In genomic region chr10:26893091-26893490, GRCm38 (mm10) we compare ENCODE assay signal across 19 mouse cellular contexts.
DNase-seq lines count a peak whose midpoint lies in the region; ATAC-seq lines count a peak whose summit lies in the region.
"Had no signal": no experiment of that assay in that cellular context is flagged by ENCODE, and none has a peak within 500 bp of the region (broad histone marks: within the 10 kb centered on the region; RNA-seq: fewer than 3 reads in every experiment).

No protein-coding gene starts in this region.

- H3K27ac ChIP-seq in kidney, embryonic 14.5 days (ENCODE audit: low read depth, low read length), result no peak overlapping the region
- H3K27ac ChIP-seq: embryonic facial prominence, embryonic 10.5 days; forebrain, embryonic 13.5 days; heart, embryonic 13.5 days; hindbrain, embryonic 13.5 days had no signal

- peak; percentile 59 to 60 for DNase-seq in kidney, adult 8-10 months
- peak; percentile 73 for DNase-seq in adrenal gland, adult 2 months
- peak; percentile 70 for DNase-seq in fibroblast of lung, adult 2 months (ENCODE audit: low read depth)
- DNase-seq in ovary, postnatal 10 days (ENCODE audit: low spot score), result no peak
- no peak for DNase-seq in layer of hippocampus, postnatal 10 days (ENCODE audit: low spot score in 2 of 2)
- DNase-seq: cerebellum, adult 18-20 months; gastrocnemius, postnatal 10 days; heart, adult 11 months; right cerebral cortex, adult 18-20 months; thymus, adult 2 months had no signal

- H3K4me1 ChIP-seq in kidney, embryonic 14.5 days (ENCODE audit: control insufficient read depth, insufficient read depth, low read length), result no peaks in the 10 kb centered on the region
- H3K4me1 ChIP-seq: embryonic facial prominence, embryonic 10.5 days; heart, embryonic 13.5 days had no signal

- H3K9me3 ChIP-seq in kidney, embryonic 14.5 days (ENCODE audit: control insufficient read depth, low read length), result no peaks in the 10 kb centered on the region
- H3K9me3 ChIP-seq: embryonic facial prominence, embryonic 10.5 days; forebrain, embryonic 13.5 days; heart, embryonic 13.5 days; hindbrain, embryonic 13.5 days had no signal

- H3K36me3 ChIP-seq in kidney, embryonic 14.5 days (ENCODE audit: control insufficient read depth, insufficient read depth, low read length), result no peaks in the 10 kb centered on the region
- H3K36me3 ChIP-seq: embryonic facial prominence, embryonic 10.5 days; hindbrain, embryonic 13.5 days had no signal

- no peaks in the 10 kb centered on the region for H3K27me3 ChIP-seq in kidney, embryonic 14.5 days (ENCODE audit: control insufficient read depth, insufficient read depth, low read length)
- H3K27me3 ChIP-seq: forebrain, embryonic 13.5 days; heart, embryonic 13.5 days; hindbrain, embryonic 13.5 days had no signal

- no peak overlapping the region for H3K4me2 ChIP-seq in kidney, embryonic 14.5 days (replicated peaks; ENCODE audit: low read depth, low read length)
- H3K4me2 ChIP-seq: forebrain, embryonic 13.5 days; heart, embryonic 13.5 days; hindbrain, embryonic 13.5 days; midbrain, embryonic 11.5 days had no signal

- H3K4me3 ChIP-seq in kidney, embryonic 14.5 days (ENCODE audit: low read length), result no peak overlapping the region
- H3K4me3 ChIP-seq: embryonic facial prominence, embryonic 10.5 days; forebrain, embryonic 13.5 days; heart, embryonic 13.5 days; hindbrain, embryonic 13.5 days had no signal

- no peak for ATAC-seq in kidney, embryonic 14.5 days (ENCODE audit: low FRiP score, low TSS enrichment)
- no peak for ATAC-seq in activated CD4-positive, CD25-positive, alpha-beta regulatory T cell, adult 4 months
- ATAC-seq: forebrain, embryonic 13.5 days; inflammation-experienced regulatory T-cells, adult 6 months; lung, postnatal 0 days had no signal

- 83% methylated on average over 1 of the region's 1 CpGs for WGBS in kidney, embryonic 14.5 days

- H3K9ac ChIP-seq in kidney, embryonic 14.5 days (ENCODE audit: low read depth, low read length), result no peak overlapping the region
- H3K9ac ChIP-seq: forebrain, embryonic 13.5 days; heart, embryonic 13.5 days; hindbrain, embryonic 13.5 days had no signal

Comparison
In these comparisons a context has a peak if more than half of its experiments do, and no peak if none do; other contexts are left out.
1. DNase-seq: peak in kidney, adult 8-10 months (2 of 2), adrenal gland, adult 2 months (single experiment) and fibroblast of lung, adult 2 months (single experiment); none in ovary, postnatal 10 days (single experiment) and layer of hippocampus, postnatal 10 days (0 of 2).